Comparison of ENCODE assay signal across 7 mouse cellular contexts in the genomic region with DNA sequence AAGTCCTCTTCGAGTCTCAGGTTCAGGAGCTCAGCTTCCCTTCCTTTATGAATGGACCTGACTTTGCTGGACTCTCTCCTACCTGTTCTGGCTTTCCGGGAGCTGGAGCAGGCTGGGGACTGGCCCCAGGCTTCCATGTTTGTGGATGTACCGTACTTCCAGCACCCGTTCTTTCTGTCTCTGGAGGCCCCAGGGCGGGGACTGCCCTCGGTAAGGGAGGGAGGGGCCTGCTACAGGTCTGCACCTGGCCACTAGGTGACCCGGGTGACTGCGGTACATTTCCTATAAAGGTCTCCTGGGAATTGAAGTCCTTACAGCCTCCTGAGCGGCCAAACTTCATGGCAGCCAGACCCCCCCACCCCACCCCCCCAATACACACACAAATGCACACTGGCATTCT. TPM values are rescaled to one million over a fixed set of nuclear protein-coding genes. Genes with fewer than 3 reads are reported as not detected.
DNase-seq lines count a peak whose midpoint lies in the region; ATAC-seq lines count a peak whose summit lies in the region.

A gene (minus strand): TSS at position 212 of the 400 bp plus-strand sequence.

- DNase-seq in ZHBTc4 (ENCODE audit: low read depth, low spot score), result peak; percentile 35
- peak; percentile 66 for DNase-seq in kidney, adult 9 months
- peak; percentile 62 for DNase-seq in lung, postnatal 10 days
- no peak for DNase-seq in right cerebral cortex, postnatal 14 days

- no peak for ATAC-seq in CD4-positive, CD25-positive, alpha-beta regulatory T cell, adult 4 months
- no peak for ATAC-seq in erythroid progenitor cell, adult 5-6 weeks (replicated peaks; ENCODE audit: low FRiP score, poor library complexity, severe bottlenecking)
- ATAC-seq in activated CD4-positive, CD25-positive, alpha-beta regulatory T cell, adult 4 months, result no peak

RNA-seq across cellular contexts. Expression of the gene that starts here (rescaled TPM):
- 10 to 100 TPM; 11.0 to 17.7 TPM for polyA plus RNA-seq in CD4-positive, CD25-positive, alpha-beta regulatory T cell, adult 4 months (2017; shearing (Covaris generic))
- total RNA-seq in erythroid progenitor cell, adult 5-6 weeks (2015; ENCODE audit: low replicate concordance), result 6.7 TPM in 1 of 2 replicates, not detected in the other
- total RNA-seq in erythroid progenitor cell, adult 5-6 weeks (2017; ENCODE audit: low replicate concordance), result 0.77 TPM in 1 of 2 replicates, not detected in the other
- 1 to 10 TPM; 4.1 to 9.2 TPM for polyA plus RNA-seq in activated CD4-positive, CD25-positive, alpha-beta regulatory T cell, adult 4 months (2017; shearing (Covaris generic))
